In genomic region chr15:12245580-12246359, GRCm38 (mm10) we compare ENCODE assay signal across 13 mouse cellular contexts. TPM values are rescaled to one million over a fixed set of nuclear protein-coding genes. Genes with fewer than 3 reads are reported as not detected.
DNase-seq lines count a peak whose midpoint lies in the region; ATAC-seq lines count a peak whose summit lies in the region.
"Had no signal": no experiment of that assay in that cellular context is flagged by ENCODE, and none has a peak within 500 bp of the region (broad histone marks: within the 10 kb centered on the region; RNA-seq: fewer than 3 reads in every experiment).

No protein-coding gene starts in this region.

- no peak for DNase-seq in heart, postnatal 4 days
- DNase-seq in 416B (ENCODE audit: low read depth), result peak; percentile 79
- DNase-seq in c-Kit-positive CD71-positive TER-119-negative erythroid progenitor cells, embryonic 14.5 days (ENCODE audit: low read depth), result peak; percentile 55
- DNase-seq in liver, result peak; percentile 55
- DNase-seq in cerebellum, adult 18-20 months, result no peak
- DNase-seq in gastrocnemius, adult 8-10 months (ENCODE audit: low spot score in 2 of 2), result no peak
- DNase-seq in spleen, postnatal 36 days (ENCODE audit: low spot score in 2 of 2), result no peak
- DNase-seq: adrenal gland, adult 2 months; thymus, postnatal 36 days had no signal

- peaks cover 20% of the 10 kb centered on the region for H3K36me3 ChIP-seq in heart, embryonic 12.5 days

- no peaks in the 10 kb centered on the region for H3K27me3 ChIP-seq in heart, embryonic 12.5 days (replicated peaks)
- H3K27me3 ChIP-seq: forebrain, embryonic 12.5 days; lung, embryonic 15.5 days had no signal

- WGBS in heart, embryonic 12.5 days, result 14% methylated on average over 6 of the region's 6 CpGs

- peak overlapping the region; percentile 44 for H3K4me2 ChIP-seq in heart, embryonic 12.5 days
- H3K4me2 ChIP-seq: forebrain, embryonic 12.5 days; hindbrain, embryonic 14.5 days; lung, embryonic 15.5 days had no signal

- ATAC-seq in heart, embryonic 12.5 days (ENCODE audit: insufficient number of reproducible peaks, low FRiP score), result peak; percentile 66

- no peak overlapping the region for H3K9ac ChIP-seq in heart, embryonic 12.5 days
- H3K9ac ChIP-seq: forebrain, embryonic 12.5 days; hindbrain, embryonic 14.5 days; lung, embryonic 15.5 days had no signal

- no peak overlapping the region for H3K4me3 ChIP-seq in heart, embryonic 12.5 days
- H3K4me3 ChIP-seq: forebrain, embryonic 12.5 days; lung, embryonic 15.5 days had no signal

- peak overlapping the region; percentile 92 for H3K27ac ChIP-seq in heart, embryonic 12.5 days (ENCODE audit: poor library complexity, severe bottlenecking)
- H3K27ac ChIP-seq: forebrain, embryonic 12.5 days; hindbrain, embryonic 14.5 days; lung, embryonic 15.5 days had no signal

- H3K9me3 ChIP-seq in heart, embryonic 12.5 days (replicated peaks), result no peaks in the 10 kb centered on the region
- H3K9me3 ChIP-seq: forebrain, embryonic 12.5 days; lung, embryonic 15.5 days had no signal

- H3K4me1 ChIP-seq in heart, embryonic 12.5 days (replicated peaks), result peaks cover 43% of the 10 kb centered on the region
- H3K4me1 ChIP-seq: lung, embryonic 15.5 days had no signal

RNA-seq across cellular contexts. Expression of gene Mtmr12, which starts 40.9 kb away (rescaled TPM):
- polyA plus RNA-seq in heart, embryonic 12.5 days (2016; fragmentation: Nextera tagmentation; extraction: Ambion mirVana), result 16.5 and 16.7 TPM in 2 replicates
- 10 to 100 TPM; 19.6 to 22.4 TPM for total RNA-seq in heart, postnatal 4 days (2021)
- 1 to 10 TPM; 2.7 to 4.6 (median 3.7) TPM for total RNA-seq in gastrocnemius, adult 8-10 months (2022)

Comparison
In these comparisons a context has a peak if more than half of its experiments do, and no peak if none do; other contexts are left out.
1. DNase-seq: peak in 416B (single experiment), c-Kit-positive CD71-positive TER-119-negative erythroid progenitor cells, embryonic 14.5 days (single experiment) and liver (single experiment); none in heart, postnatal 4 days (single experiment), cerebellum, adult 18-20 months (0 of 2), gastrocnemius, adult 8-10 months (0 of 2) and spleen, postnatal 36 days (0 of 2).